Mouse (Mus musculus): ENCODE results near the gene Ppp2ca. TPM values are rescaled to one million over a fixed set of nuclear protein-coding genes. Genes with fewer than 3 reads are reported as not detected.
A peak's percentile ranks its signal among the peaks of the same experiment; 100 is the strongest.
"Not testable (repeated sequence)": the region's sequence is repeated elsewhere in the genome, so short reads cannot be mapped to it uniquely, and the experiment has no call there.

The Ppp2ca gene
- polyA plus RNA-seq, 1 experiment from 2014 or later = 137 TPM

GRCm38 (mm10) chr11:52099031-52099761 lies 715 bp downstream of the Ppp2ca start:
- Histone ChIP-seq H3K4me1 (replicated peaks) (peaks cover 52% of the 10 kb centered on the region), H3K36me3 (no peaks in the 10 kb centered on the region), H3K4me3 (peak overlapping the region; percentile 98), H3K27ac (replicated peaks) (peak overlapping the region; percentile 99), H3K9me3 (no peaks in the 10 kb centered on the region), H3K4me2 (peak overlapping the region; percentile 98), H3K9ac (peak overlapping the region; percentile 96), H3K27me3 (no peaks in the 10 kb centered on the region)
- under 1% methylated on average over 69 of the region's 72 CpGs for WGBS
- peak; percentile 87 for ATAC-seq (ENCODE audit: low read depth)

- H3K4me2 ChIP-seq = peak overlapping the region; percentile 98
- H3K36me3 ChIP-seq = no peaks in the 10 kb centered on the region
- H3K9ac ChIP-seq = peak overlapping the region; percentile 96
- H3K4me3 ChIP-seq = peak overlapping the region; percentile 98
- no peaks in the 10 kb centered on the region for H3K9me3 ChIP-seq
- H3K27me3 ChIP-seq = no peaks in the 10 kb centered on the region
- H3K27ac ChIP-seq (replicated peaks) = peak overlapping the region; percentile 99
- H3K4me1 ChIP-seq (replicated peaks) = peaks cover 58% of the 10 kb centered on the region
- 3% methylated on average over 7 of the region's 7 CpGs for WGBS
- ATAC-seq (ENCODE audit: low read depth) = no peak
Observed at GRCm38 (mm10) chr11:52099771-52100219, 1.3 kb downstream of the Ppp2ca start.

- peaks cover 65% of the 10 kb centered on the region for H3K4me1 ChIP-seq (replicated peaks)
Observed at GRCm38 (mm10) chr11:52102977-52103376, 4.5 kb downstream of the Ppp2ca start.

GRCm38 (mm10) chr11:52105503-52105902 lies 7.0 kb downstream of the Ppp2ca start:
- H3K9ac ChIP-seq = no peak overlapping the region
- no peak overlapping the region for H3K4me3 ChIP-seq
- ATAC-seq (ENCODE audit: low read depth) = no peak
- H3K4me1 ChIP-seq (replicated peaks) = peaks cover 53% of the 10 kb centered on the region
- H3K9me3 ChIP-seq = no peaks in the 10 kb centered on the region
- no peak overlapping the region for H3K4me2 ChIP-seq
- H3K27ac ChIP-seq (replicated peaks) = no peak overlapping the region
- H3K36me3 ChIP-seq = no peaks in the 10 kb centered on the region
- H3K27me3 ChIP-seq = no peaks in the 10 kb centered on the region

More at GRCm38 (mm10) chr11:52102977-52103376, 4.5 kb downstream of the Ppp2ca start:
- no peak overlapping the region for H3K27ac ChIP-seq (replicated peaks)
- ATAC-seq (ENCODE audit: low read depth) = no peak
- H3K4me2 ChIP-seq = no peak overlapping the region
- H3K36me3 ChIP-seq = no peaks in the 10 kb centered on the region
- WGBS = 92% methylated on average over 4 of the region's 4 CpGs
- H3K9ac ChIP-seq = no peak overlapping the region
- no peaks in the 10 kb centered on the region for H3K9me3 ChIP-seq
- no peak overlapping the region for H3K4me3 ChIP-seq
- no peaks in the 10 kb centered on the region for H3K27me3 ChIP-seq

- no peaks in the 10 kb centered on the region for H3K27me3 ChIP-seq
- H3K9me3 ChIP-seq = no peaks in the 10 kb centered on the region
- H3K4me1 ChIP-seq (replicated peaks) = peaks cover 47% of the 10 kb centered on the region
- H3K4me3 ChIP-seq = no peak overlapping the region
- no peak overlapping the region for H3K27ac ChIP-seq (replicated peaks)
- ATAC-seq (ENCODE audit: low read depth) = no peak
- H3K9ac ChIP-seq = no peak overlapping the region
- WGBS = 96% methylated on average over 2 of the region's 2 CpGs
- H3K4me2 ChIP-seq = no peak overlapping the region
- H3K36me3 ChIP-seq = no peaks in the 10 kb centered on the region
Observed at GRCm38 (mm10) chr11:52106037-52106436, 7.6 kb downstream of the Ppp2ca start.

GRCm38 (mm10) chr11:52106438-52106837 lies 8.0 kb downstream of the Ppp2ca start:
- H3K4me3 ChIP-seq = no peak overlapping the region
- ATAC-seq (ENCODE audit: low read depth) = no peak
- WGBS = 93% methylated on average over 1 of the region's 1 CpGs
- H3K4me2 ChIP-seq = no peak overlapping the region
- H3K4me1 ChIP-seq (replicated peaks) = peaks cover 43% of the 10 kb centered on the region
- H3K27ac ChIP-seq (replicated peaks) = no peak overlapping the region
- no peaks in the 10 kb centered on the region for H3K27me3 ChIP-seq
- no peak overlapping the region for H3K9ac ChIP-seq
- no peaks in the 10 kb centered on the region for H3K36me3 ChIP-seq
- no peaks in the 10 kb centered on the region for H3K9me3 ChIP-seq

- Histone ChIP-seq H3K36me3 (peaks cover under 1% of the 10 kb centered on the region; the same call in 1 of the 2 replicates), H3K9ac (no peak overlapping the region), H3K4me2 (no peak overlapping the region), H3K27ac (replicated peaks) (no peak overlapping the region), H3K9me3 (no peaks in the 10 kb centered on the region), H3K4me1 (replicated peaks) (peaks cover 24% of the 10 kb centered on the region), H3K4me3 (no peak overlapping the region), H3K27me3 (no peaks in the 10 kb centered on the region)
- ATAC-seq (ENCODE audit: low read depth) = no peak
- WGBS = 90% methylated on average over 5 of the region's 5 CpGs
Observed at GRCm38 (mm10) chr11:52108796-52109195, 10.3 kb downstream of the Ppp2ca start.

- peaks cover 6% of the 10 kb centered on the region for H3K36me3 ChIP-seq
- no peak overlapping the region for H3K9ac ChIP-seq
- no peak overlapping the region for H3K4me2 ChIP-seq
- H3K9me3 ChIP-seq = no peaks in the 10 kb centered on the region
- H3K27me3 ChIP-seq = no peaks in the 10 kb centered on the region
- no peak overlapping the region for H3K4me3 ChIP-seq
- WGBS = 90% methylated on average over 1 of the region's 1 CpGs
- H3K4me1 ChIP-seq (replicated peaks) = peaks cover 21% of the 10 kb centered on the region
- ATAC-seq (ENCODE audit: low read depth) = no peak
- H3K27ac ChIP-seq (replicated peaks) = no peak overlapping the region
Observed at GRCm38 (mm10) chr11:52109421-52109820, 10.9 kb downstream of the Ppp2ca start.

- Histone ChIP-seq H3K4me2 (no peak overlapping the region), H3K27me3 (no peaks in the 10 kb centered on the region), H3K4me1 (replicated peaks) (0 out of 2 replicates have a peak, but pooled peaks cover 3% of the 10 kb centered on the region), H3K9ac (no peak overlapping the region), H3K27ac (replicated peaks) (no peak overlapping the region), H3K4me3 (no peak overlapping the region), H3K36me3 (peaks cover 65% of the 10 kb centered on the region), H3K9me3 (peaks cover 5% of the 10 kb centered on the region; the same call in 1 of the 2 replicates)
- WGBS = 94% methylated on average over 3 of the region's 3 CpGs
- ATAC-seq (ENCODE audit: low read depth) = no peak
Observed at GRCm38 (mm10) chr11:52115479-52115878, 17.0 kb downstream of the Ppp2ca start.

- not testable (repeated sequence) for H3K4me3 ChIP-seq; H3K4me1 ChIP-seq (replicated peaks); H3K4me2 ChIP-seq; ATAC-seq (ENCODE audit: low read depth); H3K9me3 ChIP-seq; H3K9ac ChIP-seq; H3K27ac ChIP-seq (replicated peaks); H3K27me3 ChIP-seq
- 96% methylated on average over 6 of the region's 6 CpGs for WGBS
- peaks cover 70% of the 10 kb centered on the region for H3K36me3 ChIP-seq
Observed at GRCm38 (mm10) chr11:52116117-52116516, 17.6 kb downstream of the Ppp2ca start.

- Histone ChIP-seq H3K4me1 (replicated peaks) (0 out of 2 replicates have a peak, but pooled peaks cover 3% of the 10 kb centered on the region), H3K9ac (no peak overlapping the region), H3K27ac (replicated peaks) (no peak overlapping the region), H3K36me3 (peaks cover 80% of the 10 kb centered on the region), H3K9me3 (peaks cover 5% of the 10 kb centered on the region; the same call in 1 of the 2 replicates), H3K27me3 (no peaks in the 10 kb centered on the region), H3K4me2 (no peak overlapping the region), H3K4me3 (no peak overlapping the region)
- 96% methylated on average over 7 of the region's 7 CpGs for WGBS
- ATAC-seq (ENCODE audit: low read depth) = no peak
Observed at GRCm38 (mm10) chr11:52117156-52117555, 18.7 kb downstream of the Ppp2ca start.

GRCm38 (mm10) chr11:52120415-52120814 lies 21.9 kb downstream of the Ppp2ca start:
- H3K27ac ChIP-seq (replicated peaks); ATAC-seq (ENCODE audit: low read depth); H3K27me3 ChIP-seq; H3K4me3 ChIP-seq; H3K4me2 ChIP-seq; H3K4me1 ChIP-seq (replicated peaks); H3K9ac ChIP-seq; H3K9me3 ChIP-seq: not testable (repeated sequence)
- H3K36me3 ChIP-seq = peaks cover 95% of the 10 kb centered on the region

- Histone ChIP-seq H3K4me3 (no peak overlapping the region), H3K27ac (replicated peaks) (no peak overlapping the region), H3K27me3 (no peaks in the 10 kb centered on the region), H3K4me1 (replicated peaks) (no peaks in the 10 kb centered on the region), H3K36me3 (peaks cover 86% of the 10 kb centered on the region), H3K4me2 (no peak overlapping the region), H3K9ac (no peak overlapping the region), H3K9me3 (peaks cover 5% of the 10 kb centered on the region; the same call in 1 of the 2 replicates)
- 94% methylated on average over 6 of the region's 6 CpGs for WGBS
- no peak for ATAC-seq (ENCODE audit: low read depth)
Observed at GRCm38 (mm10) chr11:52122045-52122444, 23.6 kb downstream of the Ppp2ca start.
